Mouse (Mus musculus): Measurements from ENCODE around the gene Tfap2e. TPM values are rescaled to one million over a fixed set of nuclear protein-coding genes. Genes with fewer than 3 reads are reported as not detected.

Gene Tfap2e
- polyA plus RNA-seq, 1 experiment from 2014 or later, result not detected

DNA sequence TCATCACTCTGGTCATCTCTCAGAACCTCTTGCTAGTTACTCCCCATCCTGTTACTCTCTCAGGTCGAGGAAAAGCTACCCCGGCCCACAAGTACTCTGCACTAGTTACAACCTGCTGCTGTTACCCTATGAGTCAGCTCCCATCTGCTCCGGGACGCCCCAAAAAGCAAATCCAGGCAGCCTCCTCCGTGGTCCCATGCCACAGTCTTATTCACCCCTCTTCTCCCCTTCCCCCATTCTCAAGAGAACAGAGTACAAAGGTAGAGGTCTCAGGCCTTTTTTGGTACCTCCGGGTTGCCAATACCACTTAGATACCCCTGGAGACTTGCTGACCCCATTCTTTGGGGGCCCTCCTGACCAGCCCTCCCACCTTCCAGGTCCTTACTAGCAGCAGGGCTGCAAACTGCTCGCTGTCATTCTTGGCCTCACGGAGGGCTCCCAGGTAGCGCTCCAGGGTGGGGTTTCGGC, 15.6 kb upstream of the Tfap2e start:
- no peak for TF ChIP-seq CTCF (IDR thresholded peaks at IDR 0.05; ENCODE audit: low read depth)
- no peak overlapping the region for H3K27ac ChIP-seq (ENCODE audit: low read depth)
- H3K9me3 ChIP-seq (ENCODE audit: low read depth, low read length), result no peaks in the 10 kb centered on the region
- H3K9ac ChIP-seq, result peak overlapping the region; percentile 64; the same call in 1 of the 2 replicates
- DNase-seq (no peak), ATAC-seq (ENCODE audit: insufficient read depth) (no peak)
- WGBS, result 45% methylated on average over 10 of the region's 10 CpGs
- H3K4me1 ChIP-seq (ENCODE audit: insufficient read depth), result peaks cover 7% of the 10 kb centered on the region; the same call in 1 of the 2 replicates
- peak overlapping the region; percentile 93 for H3K4me2 ChIP-seq
- peak overlapping the region; percentile 88 for H3K4me3 ChIP-seq (ENCODE audit: low read depth, low read length)
- H3K36me3 ChIP-seq (ENCODE audit: insufficient read depth), result peaks cover 33% of the 10 kb centered on the region
- H3K27me3 ChIP-seq (ENCODE audit: insufficient read depth, low read length), result no peaks in the 10 kb centered on the region

DNA sequence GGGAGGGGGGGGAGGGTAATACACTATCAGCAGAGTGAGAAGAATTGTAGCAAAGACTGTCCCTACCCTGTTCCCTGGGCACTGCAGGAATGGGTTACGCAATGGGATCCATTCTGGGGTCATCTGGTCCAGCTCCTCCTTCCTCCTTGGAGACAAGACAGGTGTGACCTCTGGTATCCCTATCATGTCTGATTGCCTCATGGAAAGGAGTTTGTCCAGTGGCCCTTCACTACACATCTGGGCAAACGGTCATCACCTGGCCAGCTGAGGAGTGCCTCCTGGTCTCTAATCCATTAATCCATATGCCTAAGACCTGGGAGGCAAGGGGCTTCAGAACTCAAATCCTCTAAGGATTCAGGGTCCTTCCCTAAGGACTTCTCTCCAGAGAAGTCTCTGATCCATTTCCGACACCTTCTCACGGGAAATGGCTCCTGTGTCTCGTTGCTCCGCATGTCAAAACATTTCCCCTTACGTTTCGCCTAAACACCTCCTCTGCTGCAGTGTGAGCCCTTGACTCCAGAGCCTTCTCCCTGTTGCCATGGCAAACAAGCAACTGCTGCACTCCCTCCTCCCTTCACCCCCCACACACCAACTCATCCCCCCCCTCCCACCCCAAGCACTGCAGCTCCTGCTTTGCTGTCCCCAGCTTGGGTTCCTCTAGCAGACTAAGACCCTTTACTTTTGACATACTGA, 15.0 kb upstream of the Tfap2e start:
- TF ChIP-seq CTCF (IDR thresholded peaks at IDR 0.05; ENCODE audit: low read depth), result no peak
- H3K9ac ChIP-seq, result no peak overlapping the region
- H3K4me1 ChIP-seq (ENCODE audit: insufficient read depth), result peaks cover 7% of the 10 kb centered on the region; the same call in 1 of the 2 replicates
- no peak for ATAC-seq (ENCODE audit: insufficient read depth)
- H3K27me3 ChIP-seq (ENCODE audit: insufficient read depth, low read length), result no peaks in the 10 kb centered on the region
- no peak overlapping the region for H3K27ac ChIP-seq (ENCODE audit: low read depth)
- 73% methylated on average over 8 of the region's 8 CpGs for WGBS
- H3K9me3 ChIP-seq (ENCODE audit: low read depth, low read length), result no peaks in the 10 kb centered on the region
- H3K36me3 ChIP-seq (ENCODE audit: insufficient read depth), result peaks cover 39% of the 10 kb centered on the region
- no peak overlapping the region for H3K4me3 ChIP-seq (ENCODE audit: low read depth, low read length)
- peak overlapping the region; percentile 93; the same call in 1 of the 2 replicates for H3K4me2 ChIP-seq
- DNase-seq, result no peak

DNA sequence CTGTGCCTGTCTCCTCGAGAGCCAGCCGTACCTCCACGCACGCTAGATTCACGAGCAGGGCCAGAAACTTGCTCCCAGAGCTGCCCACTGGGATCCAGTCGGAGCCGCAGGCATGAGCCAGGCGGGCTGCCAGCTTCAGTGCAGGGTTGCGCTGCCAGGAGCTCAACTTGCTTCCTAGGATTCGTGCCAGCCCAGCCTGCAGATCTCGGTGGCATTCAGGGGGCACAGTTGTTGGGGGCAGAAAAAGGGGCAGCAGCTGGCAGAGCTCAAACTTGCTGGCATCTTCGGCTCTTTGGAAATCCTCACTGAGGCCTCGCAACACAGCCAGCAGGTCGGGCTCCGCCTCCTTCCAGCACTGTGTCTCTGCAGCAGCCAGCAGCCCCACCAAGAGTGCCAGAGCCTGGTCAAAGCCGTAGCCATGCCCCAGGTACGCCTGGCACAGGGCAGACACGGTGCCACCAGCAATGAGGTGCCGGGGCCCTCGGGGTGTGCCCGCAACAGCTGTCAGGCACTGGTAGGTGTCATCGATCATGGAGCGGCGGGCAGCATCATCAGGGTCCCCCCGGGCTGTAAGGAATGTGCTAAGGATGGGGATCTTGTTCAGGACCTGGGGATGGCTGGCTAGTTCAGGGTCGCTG, 14.1 kb upstream of the Tfap2e start:
- Histone ChIP-seq H3K9ac (no peak overlapping the region), H3K4me1 (ENCODE audit: insufficient read depth) (peaks cover 7% of the 10 kb centered on the region; the same call in 1 of the 2 replicates), H3K4me3 (ENCODE audit: low read depth, low read length) (no peak overlapping the region), H3K27ac (ENCODE audit: low read depth) (no peak overlapping the region), H3K27me3 (ENCODE audit: insufficient read depth, low read length) (no peaks in the 10 kb centered on the region), H3K36me3 (ENCODE audit: insufficient read depth) (peaks cover 48% of the 10 kb centered on the region), H3K4me2 (no peak overlapping the region), H3K9me3 (ENCODE audit: low read depth, low read length) (no peaks in the 10 kb centered on the region)
- DNase-seq, result no peak
- TF ChIP-seq CTCF (IDR thresholded peaks at IDR 0.05; ENCODE audit: low read depth), result no peak
- WGBS, result 81% methylated on average over 26 of the region's 26 CpGs
- no peak for ATAC-seq (ENCODE audit: insufficient read depth)

DNA sequence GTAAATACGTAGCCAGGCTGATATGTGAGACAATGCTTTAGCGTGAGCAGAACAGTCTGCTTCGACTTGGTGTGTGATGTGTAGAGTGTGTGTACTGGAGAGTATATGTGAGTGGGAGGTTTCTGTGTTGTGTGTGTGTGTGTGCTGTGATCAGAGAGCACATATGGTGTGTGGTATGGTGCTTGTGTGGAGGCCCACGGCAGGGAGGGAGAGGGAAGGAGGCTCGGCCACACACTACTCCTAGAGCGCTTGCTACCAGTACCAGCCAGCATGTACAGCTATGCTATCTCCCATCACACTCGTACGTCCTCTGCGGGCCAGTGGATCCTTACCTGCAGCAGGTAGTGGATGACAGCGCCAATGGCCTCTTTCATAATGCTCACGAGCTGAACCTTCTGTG, 13.5 kb upstream of the Tfap2e start:
- 80% methylated on average over 11 of the region's 11 CpGs for WGBS
- Histone ChIP-seq H3K36me3 (ENCODE audit: insufficient read depth) (peaks cover 54% of the 10 kb centered on the region), H3K27ac (ENCODE audit: low read depth) (no peak overlapping the region), H3K4me1 (ENCODE audit: insufficient read depth) (peaks cover 7% of the 10 kb centered on the region; the same call in 1 of the 2 replicates), H3K4me2 (no peak overlapping the region), H3K27me3 (ENCODE audit: insufficient read depth, low read length) (no peaks in the 10 kb centered on the region), H3K9ac (no peak overlapping the region), H3K4me3 (ENCODE audit: low read depth, low read length) (no peak overlapping the region), H3K9me3 (ENCODE audit: low read depth, low read length) (no peaks in the 10 kb centered on the region)
- DNase-seq (no peak), ATAC-seq (ENCODE audit: insufficient read depth) (no peak)
- no peak for TF ChIP-seq CTCF (IDR thresholded peaks at IDR 0.05; ENCODE audit: low read depth)

DNA sequence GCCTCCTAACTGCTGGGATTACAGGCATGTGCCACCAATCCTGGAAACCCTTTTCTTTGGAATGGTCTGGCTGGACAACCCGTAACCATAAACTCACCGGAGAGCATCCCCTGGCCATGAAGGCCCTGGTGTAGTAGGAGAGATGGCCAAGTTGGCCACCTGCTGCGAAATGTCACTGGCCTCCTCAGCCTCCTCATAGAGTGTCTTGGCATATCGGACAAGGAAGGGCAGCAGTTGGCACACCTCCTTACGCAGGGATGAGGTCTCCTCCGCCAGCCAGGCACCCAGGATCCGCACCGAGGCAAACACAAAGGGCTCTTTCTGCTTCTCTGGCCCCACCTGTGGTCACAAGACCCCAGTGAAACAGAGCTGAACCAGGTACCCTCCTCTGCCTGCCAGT, 12.3 kb upstream of the Tfap2e start:
- H3K4me2 ChIP-seq, result no peak overlapping the region
- H3K36me3 ChIP-seq (ENCODE audit: insufficient read depth), result peaks cover 63% of the 10 kb centered on the region
- no peaks in the 10 kb centered on the region for H3K27me3 ChIP-seq (ENCODE audit: insufficient read depth, low read length)
- peaks cover 7% of the 10 kb centered on the region; the same call in 1 of the 2 replicates for H3K4me1 ChIP-seq (ENCODE audit: insufficient read depth)
- H3K4me3 ChIP-seq (ENCODE audit: low read depth, low read length), result no peak overlapping the region
- no peaks in the 10 kb centered on the region for H3K9me3 ChIP-seq (ENCODE audit: low read depth, low read length)
- TF ChIP-seq CTCF (IDR thresholded peaks at IDR 0.05; ENCODE audit: low read depth), result no peak
- DNase-seq (no peak), ATAC-seq (ENCODE audit: insufficient read depth) (no peak)
- 91% methylated on average over 8 of the region's 8 CpGs for WGBS
- no peak overlapping the region for H3K27ac ChIP-seq (ENCODE audit: low read depth)
- no peak overlapping the region for H3K9ac ChIP-seq

DNA sequence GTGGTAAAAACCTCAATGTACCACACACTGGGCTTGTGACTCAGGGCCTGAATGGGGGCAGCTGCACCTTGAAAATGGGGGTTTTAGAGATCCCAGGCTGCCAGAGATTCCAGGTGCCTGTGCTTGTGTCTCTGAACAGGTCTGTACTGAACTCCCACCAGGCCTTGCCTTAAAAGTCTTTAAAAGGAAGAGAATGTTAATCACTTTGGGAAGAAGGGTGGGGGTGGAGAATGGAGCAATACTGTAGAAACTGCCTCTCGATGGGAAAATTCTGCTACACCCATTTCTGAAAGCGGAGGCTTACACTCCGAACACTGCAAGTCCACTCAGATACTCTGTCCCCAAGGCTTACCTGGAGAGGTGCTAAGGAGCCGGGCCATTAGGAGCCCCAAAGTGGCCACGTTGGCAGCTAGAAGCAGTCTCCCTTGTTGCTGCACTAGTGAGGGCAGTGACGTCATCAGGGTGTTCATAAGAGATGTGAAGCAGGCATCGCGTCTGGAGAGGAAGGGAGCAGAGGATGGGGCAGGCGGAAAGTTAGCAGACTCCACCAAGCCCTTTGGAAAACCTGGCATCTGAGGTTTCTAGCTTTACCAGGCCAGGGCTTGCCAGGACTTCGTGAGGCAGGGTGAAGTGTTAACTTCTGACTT, 10.3 kb upstream of the Tfap2e start:
- peaks cover 63% of the 10 kb centered on the region for H3K36me3 ChIP-seq (ENCODE audit: insufficient read depth)
- H3K9ac ChIP-seq, result no peak overlapping the region
- H3K4me2 ChIP-seq, result no peak overlapping the region
- no peaks in the 10 kb centered on the region for H3K4me1 ChIP-seq (ENCODE audit: insufficient read depth)
- ATAC-seq (ENCODE audit: insufficient read depth) (no peak), DNase-seq (no peak)
- no peaks in the 10 kb centered on the region for H3K9me3 ChIP-seq (ENCODE audit: low read depth, low read length)
- H3K4me3 ChIP-seq (ENCODE audit: low read depth, low read length), result no peak overlapping the region
- 77% methylated on average over 10 of the region's 10 CpGs for WGBS
- H3K27me3 ChIP-seq (ENCODE audit: insufficient read depth, low read length), result no peaks in the 10 kb centered on the region
- H3K27ac ChIP-seq (ENCODE audit: low read depth), result no peak overlapping the region
- no peak for TF ChIP-seq CTCF (IDR thresholded peaks at IDR 0.05; ENCODE audit: low read depth)
